Mouse (Mus musculus): Measurements from ENCODE around the gene Angel2. TPM values are rescaled to one million over a fixed set of nuclear protein-coding genes. Genes with fewer than 3 reads are reported as not detected.

Angel2 gene
- polyA plus RNA-seq, 1 experiment = 41.7 TPM

DNA sequence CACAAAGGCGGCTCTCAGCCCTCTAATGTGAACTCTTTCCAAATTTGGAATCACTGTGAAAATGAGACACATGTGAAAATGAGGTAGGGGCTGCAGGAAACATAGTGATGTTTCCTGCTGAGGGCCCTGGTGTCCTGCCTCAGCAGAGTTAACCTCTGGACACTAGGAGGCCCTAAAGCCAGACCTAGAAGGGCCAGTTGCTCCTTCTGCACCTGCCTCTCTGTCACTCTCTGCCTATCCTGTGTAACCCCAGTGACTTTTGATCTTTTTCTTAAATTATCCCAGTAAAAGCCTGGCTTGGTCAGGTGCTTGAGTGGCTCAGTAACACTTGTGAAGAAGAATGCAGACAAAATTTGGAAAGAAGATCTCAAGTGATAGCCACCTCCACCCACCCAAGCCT, 49.9 kb downstream of the Angel2 start:
- no peaks in the 10 kb centered on the region; the same call in 1 of the 2 replicates for H3K4me1 ChIP-seq (ENCODE audit: control insufficient read depth, insufficient read depth, low read length)
- H3K4me3 ChIP-seq (ENCODE audit: insufficient read depth, low read length) = no peak overlapping the region
- H3K27ac ChIP-seq (ENCODE audit: insufficient read depth, low read depth, low read length) = no peak overlapping the region
- TF ChIP-seq CTCF (IDR thresholded peaks at IDR 0.05; ENCODE audit: low read depth, low read length) = no peak
- no peak for TF ChIP-seq POLR2A (IDR thresholded peaks at IDR 0.05; ENCODE audit: borderline replicate concordance, low read depth, low read length)

DNA sequence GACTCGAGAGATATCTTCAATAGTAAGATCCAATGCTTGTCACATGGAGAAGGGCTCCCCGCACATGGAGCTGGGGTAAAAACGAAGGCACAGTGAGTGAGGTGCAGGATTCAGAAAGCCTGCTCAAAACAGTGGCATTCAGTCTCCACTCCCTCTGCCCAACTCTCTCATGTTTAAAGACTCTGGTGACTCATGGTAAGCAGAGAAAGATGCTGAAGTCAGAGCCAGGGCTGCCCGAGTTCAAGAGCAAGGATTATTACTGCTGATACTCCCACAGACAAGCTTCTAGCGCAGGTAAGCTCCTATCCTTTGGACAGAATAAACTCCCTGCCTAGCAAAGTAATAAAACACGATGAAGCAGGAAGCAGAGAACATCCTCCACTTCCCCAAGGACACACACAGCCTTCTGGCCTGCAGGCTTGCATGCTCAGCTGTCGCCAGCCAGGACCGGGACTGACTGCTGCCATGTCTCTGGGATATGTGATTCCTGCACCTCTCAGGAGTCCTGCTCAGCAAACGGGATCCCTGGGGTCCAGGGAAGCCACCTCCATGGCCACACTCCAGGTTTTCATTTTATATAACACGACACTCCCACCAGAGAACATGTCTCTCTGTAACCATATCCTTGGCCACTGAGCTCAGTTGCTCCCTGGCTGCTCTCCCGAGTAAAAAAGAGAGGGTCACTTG, 52.1 kb downstream of the Angel2 start:
- H3K27ac ChIP-seq (ENCODE audit: insufficient read depth, low read depth, low read length) = no peak overlapping the region
- TF ChIP-seq CTCF (IDR thresholded peaks at IDR 0.05; ENCODE audit: low read depth, low read length) (no peak), POLR2A (IDR thresholded peaks at IDR 0.05; ENCODE audit: borderline replicate concordance, low read depth, low read length) (no peak)
- H3K4me1 ChIP-seq (ENCODE audit: control insufficient read depth, insufficient read depth, low read length) = peaks cover 7% of the 10 kb centered on the region
- H3K4me3 ChIP-seq (ENCODE audit: insufficient read depth, low read length) = no peak overlapping the region

GRCm38 (mm10) chr1:190978001-190978400, 53.1 kb downstream of the Angel2 start:
- Histone ChIP-seq H3K27ac (ENCODE audit: insufficient read depth, low read depth, low read length) (no peak overlapping the region), H3K4me1 (ENCODE audit: control insufficient read depth, insufficient read depth, low read length) (peaks cover 7% of the 10 kb centered on the region), H3K4me3 (ENCODE audit: insufficient read depth, low read length) (peak overlapping the region; percentile 64)
- TF ChIP-seq CTCF (IDR thresholded peaks at IDR 0.05; ENCODE audit: low read depth, low read length) = no peak
- TF ChIP-seq POLR2A (IDR thresholded peaks at IDR 0.05; ENCODE audit: borderline replicate concordance, low read depth, low read length) = no peak

- no peak overlapping the region for H3K27ac ChIP-seq (ENCODE audit: insufficient read depth, low read depth, low read length)
- no peak for TF ChIP-seq POLR2A (IDR thresholded peaks at IDR 0.05; ENCODE audit: borderline replicate concordance, low read depth, low read length)
- TF ChIP-seq CTCF (IDR thresholded peaks at IDR 0.05; ENCODE audit: low read depth, low read length) = no peak
- H3K4me1 ChIP-seq (ENCODE audit: control insufficient read depth, insufficient read depth, low read length) = peaks cover 7% of the 10 kb centered on the region
- peak overlapping the region; percentile 64 for H3K4me3 ChIP-seq (ENCODE audit: insufficient read depth, low read length)
These were observed 53.7 kb downstream of the Angel2 start for GRCm38 (mm10) chr1:190978511-190979073.

GRCm38 (mm10) chr1:190979100-190979563, 54.2 kb downstream of the Angel2 start, which contains the start of gene Vash2:
TSS of gene Vash2 (minus strand) at chr1:190979296.
- H3K4me3 ChIP-seq (ENCODE audit: insufficient read depth, low read length) = peak within 1 kb of the TSS; percentile 64
- peaks cover 7% of the 10 kb centered on the region for H3K4me1 ChIP-seq (ENCODE audit: control insufficient read depth, insufficient read depth, low read length)
- TF ChIP-seq CTCF (IDR thresholded peaks at IDR 0.05; ENCODE audit: low read depth, low read length) = no peak
- TF ChIP-seq POLR2A (IDR thresholded peaks at IDR 0.05; ENCODE audit: borderline replicate concordance, low read depth, low read length) = peak; percentile 78; the same call in 1 of the 2 replicates
- H3K27ac ChIP-seq (ENCODE audit: insufficient read depth, low read depth, low read length) = no peak within 1 kb of the TSS

- no peak for TF ChIP-seq POLR2A (IDR thresholded peaks at IDR 0.05; ENCODE audit: borderline replicate concordance, low read depth, low read length)
- no peak for TF ChIP-seq CTCF (IDR thresholded peaks at IDR 0.05; ENCODE audit: low read depth, low read length)
- peaks cover 7% of the 10 kb centered on the region for H3K4me1 ChIP-seq (ENCODE audit: control insufficient read depth, insufficient read depth, low read length)
- H3K27ac ChIP-seq (ENCODE audit: insufficient read depth, low read depth, low read length) = no peak overlapping the region
- H3K4me3 ChIP-seq (ENCODE audit: insufficient read depth, low read length) = no peak overlapping the region
These were observed 55.6 kb downstream of the Angel2 start for GRCm38 (mm10) chr1:190980470-190980869.

GRCm38 (mm10) chr1:190981412-190981811, 56.5 kb downstream of the Angel2 start:
- TF ChIP-seq CTCF (IDR thresholded peaks at IDR 0.05; ENCODE audit: low read depth, low read length) = no peak
- no peak for TF ChIP-seq POLR2A (IDR thresholded peaks at IDR 0.05; ENCODE audit: borderline replicate concordance, low read depth, low read length)
- Histone ChIP-seq H3K4me1 (ENCODE audit: control insufficient read depth, insufficient read depth, low read length) (peaks cover 7% of the 10 kb centered on the region), H3K27ac (ENCODE audit: insufficient read depth, low read depth, low read length) (no peak overlapping the region), H3K4me3 (ENCODE audit: insufficient read depth, low read length) (no peak overlapping the region)

GRCm38 (mm10) chr1:190989437-190990082, 64.6 kb downstream of the Angel2 start:
- no peak for TF ChIP-seq POLR2A (IDR thresholded peaks at IDR 0.05; ENCODE audit: borderline replicate concordance, low read depth, low read length)
- TF ChIP-seq CTCF (IDR thresholded peaks at IDR 0.05; ENCODE audit: low read depth, low read length) = no peak
- no peak overlapping the region for H3K27ac ChIP-seq (ENCODE audit: insufficient read depth, low read depth, low read length)
- H3K4me3 ChIP-seq (ENCODE audit: insufficient read depth, low read length) = no peak overlapping the region
- no peaks in the 10 kb centered on the region for H3K4me1 ChIP-seq (ENCODE audit: control insufficient read depth, insufficient read depth, low read length)

DNA sequence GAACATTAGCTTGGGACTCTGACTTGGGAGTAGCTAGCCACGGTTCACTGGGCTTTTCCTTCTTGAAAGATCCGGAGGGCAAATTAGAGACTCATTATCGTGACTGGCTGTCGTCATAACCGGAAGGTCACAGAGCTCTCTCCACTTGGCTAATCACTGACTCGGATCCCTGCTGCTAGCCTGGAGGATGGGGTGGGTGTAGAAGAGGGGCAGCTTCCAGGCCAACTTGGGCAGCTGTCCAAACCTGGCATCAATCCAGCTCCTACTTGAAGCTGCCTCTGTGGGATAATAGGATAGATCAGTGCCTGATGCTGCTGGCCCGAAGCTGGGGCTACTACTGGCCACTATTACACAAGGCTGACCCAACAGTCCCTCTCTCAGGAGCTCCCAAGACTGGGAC, 70.6 kb downstream of the Angel2 start:
- TF ChIP-seq CTCF (IDR thresholded peaks at IDR 0.05; ENCODE audit: low read depth, low read length) (no peak), POLR2A (IDR thresholded peaks at IDR 0.05; ENCODE audit: borderline replicate concordance, low read depth, low read length) (no peak)
- peaks cover 26% of the 10 kb centered on the region for H3K4me1 ChIP-seq (ENCODE audit: control insufficient read depth, insufficient read depth, low read length)

More for the DNA sequence above, 70.6 kb downstream of the Angel2 start:
- H3K4me3 ChIP-seq (ENCODE audit: insufficient read depth, low read length) = no peak overlapping the region
- H3K27ac ChIP-seq (ENCODE audit: insufficient read depth, low read depth, low read length) = no peak overlapping the region
